Mouse (Mus musculus) left cerebral cortex, adult 11 months (tissue): ENCODE data around the gene Dnah14.
"Not testable (repeated sequence)": the region's sequence is repeated elsewhere in the genome, so short reads cannot be mapped to it uniquely, and the experiment has no call there.

Experiments used
- DNase-seq: peaks from one replicate; pipeline ENCODE4 v3.0.0; 2022; ENCODE audit warnings: low spot score

Gene Dnah14

GRCm38 (mm10) chr1:181611118-181611517 lies 34.8 kb downstream of the Dnah14 start:
- no peak for DNase-seq

DNA sequence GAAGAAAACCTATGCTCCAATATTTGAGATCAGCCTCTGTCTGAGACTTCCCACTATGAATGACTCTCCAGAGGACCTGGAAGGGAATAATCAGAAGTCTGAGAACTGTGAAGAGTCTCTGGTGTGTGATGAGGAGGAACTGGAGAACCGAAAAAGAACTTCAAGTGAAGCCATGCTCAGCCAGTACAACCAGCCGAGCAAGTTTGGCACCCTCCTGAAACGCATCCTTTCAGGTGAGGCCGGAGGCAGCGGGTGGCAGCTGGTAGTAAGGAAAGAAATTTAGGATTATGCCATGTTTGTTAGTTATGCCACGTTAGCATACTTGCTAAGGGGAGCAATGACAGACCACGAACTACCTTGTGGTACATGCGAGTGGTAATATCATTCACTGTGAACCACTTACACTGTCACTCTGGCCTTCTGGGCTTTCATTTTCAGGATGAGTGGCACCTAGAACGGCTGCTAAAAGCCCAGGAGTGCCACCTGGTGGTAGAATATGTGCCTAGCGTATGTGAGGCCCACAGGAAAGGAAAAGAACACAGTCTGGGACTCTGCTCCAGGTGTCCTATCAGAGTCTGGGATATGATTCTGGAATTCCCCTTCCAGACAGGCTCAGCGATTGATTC lies 39.6 kb downstream of the Dnah14 start:
- DNase-seq, result peak; percentile 36

GRCm38 (mm10) chr1:181617332-181617731 lies 41.0 kb downstream of the Dnah14 start:
- no peak for DNase-seq

DNA sequence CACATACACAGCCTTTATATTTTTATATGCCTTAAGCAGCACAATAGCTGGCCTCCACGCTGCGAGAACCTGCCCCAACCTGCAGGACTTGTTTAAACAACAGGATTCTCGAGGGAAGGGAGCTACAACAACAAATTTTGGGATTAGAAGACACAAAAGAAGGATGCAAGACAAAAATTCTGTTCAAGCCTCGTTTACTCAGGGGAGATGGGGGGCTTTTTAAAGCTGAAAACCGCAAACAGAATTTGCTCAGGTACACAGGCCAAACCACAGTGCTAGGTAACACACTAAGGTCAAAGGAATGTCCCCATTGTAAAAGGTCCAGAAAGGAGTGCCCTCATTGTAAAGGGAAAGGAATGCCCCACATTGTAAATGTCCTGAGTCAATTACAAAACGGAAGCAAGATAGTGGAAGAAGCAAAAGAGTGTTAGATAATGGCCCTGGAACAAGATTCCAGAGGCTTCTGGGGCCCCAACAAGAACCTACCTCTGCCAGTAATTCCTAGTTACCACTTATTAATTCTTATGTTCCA lies 46.9 kb downstream of the Dnah14 start:
- no peak for DNase-seq

GRCm38 (mm10) chr1:181624876-181625275 lies 48.5 kb downstream of the Dnah14 start:
- peak; percentile 22 for DNase-seq

- no peak for DNase-seq
These were observed 51.9 kb downstream of the Dnah14 start for GRCm38 (mm10) chr1:181628276-181628675.

DNA sequence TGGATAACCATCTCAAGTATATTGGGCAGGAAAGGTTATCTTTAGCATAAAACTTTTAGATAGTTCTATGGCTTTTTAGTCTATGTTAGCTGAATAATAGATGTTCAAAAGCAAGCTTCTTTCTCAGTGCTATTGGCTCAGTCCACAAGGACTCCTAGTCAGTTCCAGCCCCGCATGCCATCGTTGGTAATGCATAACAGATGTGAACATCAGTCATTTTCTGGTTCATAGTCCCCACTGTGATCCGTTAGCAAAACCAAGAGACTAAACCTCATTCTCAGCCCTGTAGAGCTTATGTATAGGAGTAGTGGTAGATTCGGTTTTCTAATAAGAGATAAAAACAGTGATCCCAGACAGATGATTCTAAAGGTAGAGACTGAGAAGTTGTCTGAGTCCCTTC lies 55.0 kb downstream of the Dnah14 start:
- no peak for DNase-seq

- no peak for DNase-seq
These were observed 61.8 kb downstream of the Dnah14 start for GRCm38 (mm10) chr1:181637997-181638713.

DNA sequence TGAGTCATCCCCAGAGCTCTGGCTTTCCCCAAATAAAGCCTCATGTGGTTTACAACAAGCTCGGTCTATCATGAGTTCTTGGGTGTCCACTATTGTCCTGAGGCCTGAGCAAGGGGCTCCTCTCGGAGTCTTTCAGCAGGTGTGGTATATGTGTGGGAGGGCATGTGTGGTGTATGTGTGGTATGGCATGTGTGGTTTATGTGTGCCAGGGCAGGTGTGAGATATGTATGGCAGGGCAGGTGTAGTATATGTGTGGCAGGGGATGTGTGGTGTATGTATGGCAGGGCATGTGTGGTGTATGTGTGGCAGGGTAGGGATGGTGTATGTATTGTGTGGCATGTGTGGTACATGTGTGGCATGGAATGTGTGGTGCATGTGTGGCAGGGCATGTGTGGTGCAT lies 64.0 kb downstream of the Dnah14 start:
- DNase-seq, result no peak

DNA sequence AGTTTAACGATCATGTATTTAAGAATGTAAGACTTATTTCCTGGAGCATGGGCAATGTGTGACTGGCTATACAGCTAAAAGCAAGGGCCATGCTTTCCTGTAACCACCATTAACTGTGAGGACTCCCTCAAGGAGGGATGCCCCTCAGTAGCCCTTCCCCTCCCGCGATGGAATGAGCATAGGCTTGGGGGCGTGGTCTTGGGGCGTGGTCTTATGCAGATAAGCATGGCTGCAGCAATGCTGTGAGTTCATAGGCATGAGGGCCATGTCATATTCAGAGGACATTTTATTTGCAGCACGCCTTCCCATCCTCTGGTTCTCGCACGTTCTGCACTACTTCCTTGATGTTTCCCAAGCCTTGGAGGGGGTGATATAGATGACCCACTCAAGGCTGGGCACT lies 71.1 kb downstream of the Dnah14 start:
- DNase-seq, result no peak

GRCm38 (mm10) chr1:181653481-181653880 lies 77.1 kb downstream of the Dnah14 start:
- DNase-seq, result no peak

GRCm38 (mm10) chr1:181656421-181656820 lies 80.1 kb downstream of the Dnah14 start:
- DNase-seq, result no peak

DNA sequence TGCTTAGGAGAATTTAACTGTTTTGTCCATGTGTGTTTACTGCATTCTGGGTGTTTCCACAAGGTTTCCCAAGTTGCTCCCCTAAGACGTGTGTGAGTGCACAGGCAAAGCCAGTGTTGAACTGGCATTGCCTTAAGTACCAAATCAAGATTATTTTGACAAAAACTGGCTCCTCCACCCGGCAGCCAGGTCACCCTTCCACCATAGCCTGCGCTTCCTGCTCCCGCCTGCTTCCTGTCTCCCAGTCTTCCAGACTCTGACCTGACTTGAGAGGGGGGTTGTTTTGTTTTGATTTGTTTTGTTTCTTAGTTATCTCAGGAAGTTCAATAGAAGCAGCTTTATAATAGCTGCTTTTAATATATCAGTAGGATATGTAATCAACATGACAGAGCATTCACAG lies 90.4 kb downstream of the Dnah14 start:
- DNase-seq, result no peak

GRCm38 (mm10) chr1:181694729-181695498 lies 118.6 kb downstream of the Dnah14 start:
- DNase-seq, result no peak

- no peak for DNase-seq
These were observed 152.3 kb downstream of the Dnah14 start for GRCm38 (mm10) chr1:181728707-181729106.

GRCm38 (mm10) chr1:181733517-181733916 lies 157.2 kb downstream of the Dnah14 start:
- no peak for DNase-seq

- no peak for DNase-seq
These were observed 163.9 kb downstream of the Dnah14 start for GRCm38 (mm10) chr1:181740259-181740658.

DNA sequence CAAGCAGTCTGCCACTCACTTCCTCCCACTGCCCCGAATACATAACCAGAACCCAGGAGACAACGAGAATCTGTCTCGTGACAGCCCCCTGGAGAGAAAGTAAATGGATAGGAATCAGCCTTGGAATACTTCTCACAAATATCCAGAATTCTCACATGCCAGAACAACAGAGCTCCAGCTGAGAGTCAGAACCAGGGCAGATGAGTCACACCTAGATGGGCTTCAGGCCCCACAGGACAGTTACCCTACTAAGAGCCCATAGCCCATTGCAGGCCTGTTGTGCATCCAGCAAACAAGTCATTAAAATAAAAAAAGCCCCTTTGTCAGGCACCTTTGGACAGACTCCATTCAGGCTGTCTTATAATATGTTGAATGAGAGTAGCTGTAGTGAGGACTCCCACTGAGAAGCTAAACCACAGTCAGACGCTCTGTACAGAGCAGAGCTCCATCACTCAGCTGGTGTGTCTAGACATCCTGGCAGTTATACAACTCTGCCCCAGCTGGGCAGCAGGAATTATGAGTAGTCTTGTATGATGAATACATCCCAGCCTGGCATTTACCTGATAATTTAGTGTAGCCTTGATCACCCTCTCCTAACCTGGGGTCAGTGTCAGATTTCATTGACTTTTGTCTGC lies 166.0 kb downstream of the Dnah14 start:
- DNase-seq, result no peak

DNA sequence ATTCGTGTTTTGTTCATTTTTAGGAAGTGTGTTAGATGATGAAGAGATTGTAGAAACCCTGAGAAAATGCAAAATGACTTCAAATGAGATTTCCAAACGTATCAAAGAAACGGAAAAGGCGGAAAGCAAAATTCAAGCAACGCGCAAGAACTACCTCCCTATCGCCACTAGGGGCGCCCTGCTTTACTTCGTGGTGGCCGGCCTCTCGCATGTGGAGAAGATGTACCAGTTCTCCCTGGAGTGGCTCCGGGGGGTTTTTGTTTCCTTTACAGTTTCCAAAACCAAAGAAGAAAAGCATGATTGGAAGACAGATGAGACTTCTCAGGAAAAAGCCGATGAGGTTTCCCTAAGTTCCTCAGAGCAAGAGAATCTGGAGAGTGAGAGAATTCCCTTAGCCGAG lies 193.0 kb downstream of the Dnah14 start:
- DNase-seq, result no peak

- DNase-seq, result no peak
These were observed 195.5 kb downstream of the Dnah14 start for GRCm38 (mm10) chr1:181771871-181772270.

DNA sequence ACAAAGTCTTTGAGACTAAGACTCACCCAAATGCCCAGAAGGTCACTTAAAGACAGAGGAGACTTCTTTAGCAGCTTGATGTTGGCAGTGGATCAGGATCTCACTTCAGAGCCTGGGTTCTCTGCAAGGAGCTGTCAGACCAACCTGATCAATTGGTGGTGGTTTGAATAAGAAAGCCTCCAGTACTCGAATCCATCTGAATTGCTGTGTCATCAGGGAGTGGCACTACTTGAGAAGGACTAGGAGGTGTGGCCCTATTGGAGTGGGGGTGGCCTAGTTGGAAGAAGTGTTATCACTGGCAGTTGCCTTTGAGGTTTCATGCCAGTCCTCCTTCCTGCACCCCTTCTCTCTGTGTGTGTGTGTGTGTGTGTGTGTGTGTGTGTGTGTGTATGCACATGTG lies 200.2 kb downstream of the Dnah14 start:
- no peak for DNase-seq

GRCm38 (mm10) chr1:181782600-181782999 lies 206.2 kb downstream of the Dnah14 start:
- DNase-seq, result not testable (repeated sequence)
